Mouse (Mus musculus) heart, embryonic 16.5 days (tissue): Measurements from ENCODE around the gene Sfxn3. TPM values are rescaled to one million over a fixed set of nuclear protein-coding genes. Genes with fewer than 3 reads are reported as not detected.

Experiments used
- ATAC-seq: fragments of 200-750 bp; cut with Nextera tagmentation; replicated peaks from 2 replicates; pipeline ENCODE4 v1.8.0; 2017; ENCODE audit warnings: moderate number of reproducible peaks; ENCODE audit not compliant: insufficient read depth, low FRiP score; ENCODE audit errors: extremely low read depth
- H3K27ac ChIP-seq: fragments of 300-500 bp; sonication (generic); 2 replicates; pipeline ENCODE4 v1.5.1; 2014; ENCODE audit warnings: mild to moderate bottlenecking, low read length, control low read depth, moderate library complexity
- H3K27me3 ChIP-seq: fragments of 300-500 bp; sonication (generic); 2 replicates; pipeline ENCODE4 v1.6.1; 2014; ENCODE audit warnings: low read length, mixed read lengths; ENCODE audit not compliant: control insufficient read depth, insufficient read depth
- H3K36me3 ChIP-seq: fragments of 300-500 bp; sonication (generic); 2 replicates; pipeline ENCODE4 v1.6.1; 2014; ENCODE audit not compliant: control insufficient read depth, insufficient read depth
- H3K4me1 ChIP-seq: fragments of 300-500 bp; sonication (generic); 2 replicates; pipeline ENCODE4 v1.6.1; 2014; ENCODE audit warnings: low read length, mixed read lengths; ENCODE audit not compliant: control insufficient read depth, insufficient read depth
- H3K4me2 ChIP-seq: fragments of 300-500 bp; sonication (generic); 2 replicates; pipeline ENCODE4 v1.6.1; 2014; ENCODE audit warnings: low read depth, mild to moderate bottlenecking, control low read depth, low read length
- H3K4me3 ChIP-seq: fragments of 300-500 bp; sonication (generic); 2 replicates; pipeline ENCODE4 v1.5.1; 2014; ENCODE audit warnings: mild to moderate bottlenecking, control low read depth, low read length
- H3K9ac ChIP-seq: fragments of 300-500 bp; sonication (generic); 2 replicates; pipeline ENCODE4 v1.6.1; 2014; ENCODE audit warnings: low read length, control low read depth
- H3K9me3 ChIP-seq: fragments of 300-500 bp; sonication (generic); replicated peaks from 2 replicates; pipeline ENCODE4 v1.6.1; 2016; ENCODE audit warnings: low read length; ENCODE audit not compliant: control insufficient read depth
- WGBS: fragments of 180-500 bp; shearing (Covaris S2); extraction: QIAGEN DNeasy Blood & Tissue Kit; methylation state at CpG from one replicate; pipeline ENCODE4 v1.1.7; 2014; 5-methylcytosine and 5-hydroxymethylcytosine counted together
- polyA plus RNA-seq: library from polyadenylated mRNA; unstranded; fragments of >200 nt; fragmentation: Nextera tagmentation; extraction: Ambion mirVana; gene quantifications from 2 replicates; pipeline ENCODE4 v1.2.1, GENCODE M21; 2015

Sfxn3 gene
- polyA plus RNA-seq, 1 experiment from 2014 or later = 16.2 TPM

- Histone ChIP-seq H3K36me3 (peaks cover 52% of the 10 kb centered on the region), H3K4me1 (peaks cover 20% of the 10 kb centered on the region)
These were observed 21.2 kb upstream of the Sfxn3 start for GRCm38 (mm10) chr19:45025937-45026568.

DNA sequence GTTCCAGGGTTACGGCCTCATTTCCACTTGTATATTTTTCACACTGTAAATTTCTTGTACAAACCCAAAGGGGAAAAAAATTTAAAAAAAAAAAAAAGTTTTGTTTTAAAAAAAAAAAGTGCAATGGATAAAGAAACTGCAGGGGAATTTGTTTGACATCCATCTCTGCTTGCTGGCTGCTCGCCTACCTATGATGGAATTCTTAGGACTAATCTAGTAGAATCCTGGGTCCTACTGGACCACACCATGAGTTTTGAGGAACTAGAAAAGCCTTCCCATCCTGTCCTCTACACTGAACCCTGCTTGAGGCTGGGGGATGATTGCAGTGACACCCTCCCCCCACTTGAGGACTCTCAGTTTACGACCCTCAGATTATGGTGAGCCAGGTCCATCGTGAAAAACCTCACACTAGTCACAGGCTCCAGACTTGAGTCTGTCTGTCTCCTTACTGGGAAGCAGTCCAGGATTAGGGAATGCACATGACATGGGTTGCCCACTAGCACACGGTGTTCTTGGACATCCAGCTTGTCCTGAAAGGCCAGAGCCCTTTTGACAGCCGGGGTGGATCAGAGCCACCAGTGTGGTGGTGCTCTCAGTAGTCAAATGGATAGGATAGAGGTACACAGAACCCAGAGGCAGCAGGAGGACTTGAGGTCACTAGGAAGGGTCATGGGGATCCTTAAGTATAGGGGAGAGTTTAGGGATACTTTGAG, 20.2 kb upstream of the Sfxn3 start:
- no peak for ATAC-seq
- no peak overlapping the region; the same call in none of the 2 replicates for H3K27ac ChIP-seq
- peaks cover 46% of the 10 kb centered on the region for H3K36me3 ChIP-seq

More at GRCm38 (mm10) chr19:45025937-45026568, 21.2 kb upstream of the Sfxn3 start:
- no peak overlapping the region for H3K4me3 ChIP-seq
- no peaks in the 10 kb centered on the region for H3K27me3 ChIP-seq
- H3K9me3 ChIP-seq = no peaks in the 10 kb centered on the region
- H3K4me2 ChIP-seq = no peak overlapping the region
- WGBS = 91% methylated on average over 37 of the region's 37 CpGs
- H3K9ac ChIP-seq = no peak overlapping the region
- H3K27ac ChIP-seq = no peak overlapping the region
- ATAC-seq = no peak

DNA sequence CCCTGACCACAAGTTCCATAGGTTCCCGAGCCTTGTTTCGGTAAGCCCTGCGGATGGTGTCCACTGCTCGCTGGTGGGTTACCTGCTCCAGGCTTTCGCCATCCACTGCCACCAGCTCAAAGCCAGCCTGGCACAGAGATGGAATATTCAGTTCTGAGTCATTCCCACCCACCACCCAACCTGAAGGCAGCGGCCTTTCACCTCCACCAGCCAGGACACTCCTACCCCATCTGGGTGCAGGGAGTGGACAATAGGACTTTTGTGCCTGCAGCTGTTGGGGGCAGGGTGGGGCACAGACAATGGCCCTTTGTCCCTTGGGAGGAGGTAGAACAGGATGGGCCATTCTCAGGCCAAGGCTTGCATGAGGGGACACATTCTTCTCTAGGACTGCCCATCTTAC, 19.5 kb upstream of the Sfxn3 start:
- 78% methylated on average over 6 of the region's 6 CpGs for WGBS
- no peaks in the 10 kb centered on the region for H3K27me3 ChIP-seq
- no peak overlapping the region for H3K9ac ChIP-seq
- H3K36me3 ChIP-seq = peaks cover 44% of the 10 kb centered on the region
- peaks cover 30% of the 10 kb centered on the region for H3K4me1 ChIP-seq
- ATAC-seq = no peak
- H3K9me3 ChIP-seq = no peaks in the 10 kb centered on the region
- H3K4me3 ChIP-seq = no peak overlapping the region
- H3K27ac ChIP-seq = no peak overlapping the region
- H3K4me2 ChIP-seq = no peak overlapping the region

More for the DNA sequence above, 20.2 kb upstream of the Sfxn3 start:
- Histone ChIP-seq H3K9ac (no peak overlapping the region), H3K27me3 (no peaks in the 10 kb centered on the region), H3K4me1 (peaks cover 25% of the 10 kb centered on the region), H3K9me3 (no peaks in the 10 kb centered on the region), H3K4me3 (no peak overlapping the region), H3K4me2 (no peak overlapping the region)
- 62% methylated on average over 6 of the region's 6 CpGs for WGBS

- H3K9ac ChIP-seq = no peak overlapping the region
- no peaks in the 10 kb centered on the region for H3K27me3 ChIP-seq
- peaks cover 39% of the 10 kb centered on the region for H3K36me3 ChIP-seq
- WGBS = 42% methylated on average over 19 of the region's 19 CpGs
- H3K4me1 ChIP-seq = peaks cover 30% of the 10 kb centered on the region
- H3K4me3 ChIP-seq = no peak overlapping the region
- no peaks in the 10 kb centered on the region for H3K9me3 ChIP-seq
- ATAC-seq = no peak
- H3K4me2 ChIP-seq = no peak overlapping the region
- H3K27ac ChIP-seq = no peak overlapping the region
These were observed 18.6 kb upstream of the Sfxn3 start for GRCm38 (mm10) chr19:45028746-45029145.

GRCm38 (mm10) chr19:45029571-45029970, 17.7 kb upstream of the Sfxn3 start:
- no peak for ATAC-seq
- Histone ChIP-seq H3K9ac (no peak overlapping the region), H3K4me1 (peaks cover 30% of the 10 kb centered on the region), H3K4me3 (no peak overlapping the region), H3K27ac (no peak overlapping the region), H3K9me3 (no peaks in the 10 kb centered on the region), H3K27me3 (no peaks in the 10 kb centered on the region), H3K4me2 (no peak overlapping the region), H3K36me3 (peaks cover 34% of the 10 kb centered on the region)
- WGBS = 63% methylated on average over 9 of the region's 9 CpGs

DNA sequence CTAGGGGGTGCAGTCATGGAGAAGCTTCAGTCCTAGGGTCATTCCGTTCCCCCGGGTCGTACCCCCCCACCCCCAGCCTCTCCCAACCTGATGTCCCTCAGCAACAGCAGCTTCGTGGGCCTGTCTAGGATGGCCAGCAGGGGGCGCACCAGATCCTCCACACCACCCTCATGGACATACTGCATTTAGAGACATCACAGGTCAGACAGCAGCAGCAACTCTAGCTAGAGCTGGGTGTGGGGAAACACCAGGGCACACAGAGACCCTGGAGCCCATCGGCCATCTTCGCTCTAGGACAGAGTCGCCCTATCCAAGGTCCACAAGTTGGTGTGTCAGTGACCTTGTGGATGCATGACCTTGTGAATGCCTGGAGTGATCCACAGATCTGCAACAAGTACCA, 17.2 kb upstream of the Sfxn3 start:
- Histone ChIP-seq H3K9ac (no peak overlapping the region), H3K9me3 (no peaks in the 10 kb centered on the region), H3K4me2 (no peak overlapping the region), H3K27me3 (no peaks in the 10 kb centered on the region), H3K4me3 (no peak overlapping the region), H3K4me1 (peaks cover 30% of the 10 kb centered on the region), H3K27ac (no peak overlapping the region), H3K36me3 (peaks cover 28% of the 10 kb centered on the region)
- ATAC-seq = peak; percentile 18; the same call in 1 of the 2 replicates
- 27% methylated on average over 8 of the region's 8 CpGs for whole genome bisulfite sequencing

DNA sequence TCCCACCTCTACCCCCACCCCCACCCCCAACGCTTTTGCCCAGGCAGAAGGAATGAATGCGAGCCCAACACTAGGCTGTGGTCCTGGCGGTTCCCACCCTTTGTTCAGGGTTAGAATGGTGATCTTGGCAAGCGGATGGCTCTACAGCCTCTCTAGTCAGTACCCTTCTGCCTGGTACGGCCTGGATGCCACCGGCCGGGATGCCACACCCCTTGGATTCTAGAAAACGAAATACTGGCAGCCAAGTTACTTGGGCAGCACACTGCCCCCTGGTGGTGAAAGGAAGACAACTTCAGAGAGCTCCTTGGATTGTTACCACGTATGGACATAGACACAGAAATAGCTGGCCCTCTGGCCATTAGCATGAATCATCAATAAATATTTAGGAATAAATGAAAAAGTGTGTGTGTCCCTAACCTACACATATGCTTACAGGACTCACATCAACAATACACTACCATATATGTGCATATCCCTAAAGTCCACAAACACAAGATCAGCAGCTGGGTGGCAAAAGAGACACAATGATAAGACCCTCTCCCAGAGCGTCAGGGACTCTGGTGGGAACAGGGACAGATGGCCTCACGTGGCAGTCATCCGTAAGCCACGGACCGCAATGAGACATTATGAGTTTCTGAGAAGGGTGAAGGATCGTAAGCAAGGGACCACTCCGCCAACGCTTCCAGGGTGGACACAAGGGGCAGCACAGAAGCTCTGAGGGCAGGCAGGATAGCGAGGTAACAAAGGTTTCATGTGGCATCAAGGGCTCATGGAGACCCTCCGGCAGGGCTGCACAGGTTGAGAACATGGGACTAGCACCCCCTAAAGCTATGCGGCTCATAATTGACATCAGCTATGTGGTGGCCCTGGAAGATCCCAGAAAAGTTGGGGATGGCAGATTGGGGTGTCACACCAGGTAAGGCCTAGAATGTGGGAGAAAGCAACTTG, 16.3 kb upstream of the Sfxn3 start:
- Histone ChIP-seq H3K9ac (peak overlapping the region; percentile 60), H3K27me3 (no peaks in the 10 kb centered on the region), H3K9me3 (no peaks in the 10 kb centered on the region), H3K36me3 (peaks cover 20% of the 10 kb centered on the region), H3K27ac (no peak overlapping the region), H3K4me2 (peak overlapping the region; percentile 67), H3K4me1 (peaks cover 30% of the 10 kb centered on the region), H3K4me3 (peak overlapping the region; percentile 39)
- 37% methylated on average over 20 of the region's 20 CpGs for WGBS
- peak; percentile 43 for ATAC-seq

- H3K4me1 ChIP-seq = peaks cover 30% of the 10 kb centered on the region
- peaks cover 12% of the 10 kb centered on the region for H3K36me3 ChIP-seq
- no peak overlapping the region for H3K27ac ChIP-seq
- H3K27me3 ChIP-seq = no peaks in the 10 kb centered on the region
- H3K9ac ChIP-seq = no peak overlapping the region
- H3K4me3 ChIP-seq = no peak overlapping the region
- ATAC-seq = peak; percentile 47; the same call in 1 of the 2 replicates
- WGBS = 18% methylated on average over 4 of the region's 4 CpGs
- no peak overlapping the region for H3K4me2 ChIP-seq
- no peaks in the 10 kb centered on the region for H3K9me3 ChIP-seq
These were observed 15.5 kb upstream of the Sfxn3 start for GRCm38 (mm10) chr19:45031780-45032179.
